Mouse (Mus musculus): Measurements from ENCODE around the gene H3f3a.
A peak's percentile ranks its signal among the peaks of the same experiment; 100 is the strongest.

Gene H3f3a

DNA sequence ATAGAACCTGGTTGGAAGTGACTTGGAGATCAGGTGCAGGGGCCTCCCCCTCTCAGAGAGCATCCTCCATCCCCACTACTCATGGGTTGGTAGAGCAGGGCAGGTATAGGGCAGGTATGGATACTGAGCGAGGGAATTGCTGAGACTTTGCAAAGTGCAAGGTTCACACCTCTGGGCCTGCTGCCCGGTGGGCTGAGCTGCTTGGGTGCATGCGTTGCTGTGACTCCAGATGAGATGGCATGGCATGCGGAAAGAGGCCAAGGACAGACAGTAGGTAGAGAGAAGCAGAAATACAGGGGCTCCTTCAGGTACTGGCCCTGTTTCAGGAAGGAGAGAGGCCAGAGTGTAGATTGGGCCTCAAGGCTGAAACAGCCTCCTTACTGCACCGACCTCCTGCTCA, 32.5 kb downstream of the H3f3a start:
- no peak for DNase-seq

DNA sequence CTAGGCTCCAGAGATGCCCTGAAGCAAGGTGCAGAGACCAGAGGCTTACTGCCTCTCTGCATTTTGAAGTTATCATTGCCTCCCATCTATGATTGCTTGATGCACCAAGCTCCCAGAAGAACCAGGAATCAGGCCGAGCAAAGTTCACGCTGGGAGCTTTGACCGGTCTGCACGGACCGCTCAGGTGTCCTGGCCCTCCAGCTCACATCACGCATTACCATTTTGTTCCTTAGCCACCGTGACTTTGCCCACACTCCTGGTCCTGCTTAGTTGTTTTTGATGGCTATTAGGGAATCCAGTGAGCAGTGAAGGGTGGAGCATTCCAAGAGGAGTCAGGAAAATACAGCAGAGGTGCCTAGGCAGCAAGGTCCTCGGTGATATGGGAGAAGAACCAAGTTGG, 33.5 kb downstream of the H3f3a start:
- no peak for DNase-seq

DNA sequence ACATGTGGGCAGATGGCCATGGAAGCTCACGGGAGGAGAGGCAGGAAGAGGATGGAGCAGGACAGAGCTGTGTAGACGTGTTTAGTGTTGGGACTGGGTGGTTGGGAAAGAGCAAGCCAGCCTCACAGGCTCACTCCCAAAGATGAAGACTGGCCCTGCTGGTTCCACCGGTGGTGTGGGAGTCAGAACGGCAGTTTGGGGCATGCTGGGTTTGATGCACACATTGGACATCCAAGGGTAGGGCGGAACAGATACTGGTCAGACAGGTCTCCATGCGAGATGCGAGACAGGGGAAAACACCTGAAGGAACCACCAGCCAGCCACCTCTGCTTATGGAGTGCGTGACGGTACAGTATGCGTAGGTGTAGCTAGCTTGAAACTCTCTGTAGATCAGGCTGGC, 34.8 kb downstream of the H3f3a start:
- DNase-seq, result no peak

DNA sequence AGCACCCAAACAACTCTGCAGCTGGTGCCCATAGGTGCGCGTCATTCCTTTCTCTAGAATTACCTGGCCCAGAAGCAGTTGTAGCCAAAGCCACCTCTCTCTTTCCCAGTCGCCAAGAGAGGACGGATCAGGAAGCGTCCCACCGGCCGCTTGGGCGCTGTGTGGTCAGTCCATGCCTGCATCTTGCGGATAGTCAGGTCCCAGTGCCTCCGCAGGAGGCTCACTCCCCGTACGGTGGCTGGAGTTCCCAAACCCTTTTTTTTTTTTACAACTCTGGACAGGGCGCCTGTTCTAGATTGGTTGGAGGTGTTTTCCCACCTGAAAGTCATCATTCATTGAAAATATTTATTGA, 35.4 kb downstream of the H3f3a start:
- no peak for DNase-seq

DNA sequence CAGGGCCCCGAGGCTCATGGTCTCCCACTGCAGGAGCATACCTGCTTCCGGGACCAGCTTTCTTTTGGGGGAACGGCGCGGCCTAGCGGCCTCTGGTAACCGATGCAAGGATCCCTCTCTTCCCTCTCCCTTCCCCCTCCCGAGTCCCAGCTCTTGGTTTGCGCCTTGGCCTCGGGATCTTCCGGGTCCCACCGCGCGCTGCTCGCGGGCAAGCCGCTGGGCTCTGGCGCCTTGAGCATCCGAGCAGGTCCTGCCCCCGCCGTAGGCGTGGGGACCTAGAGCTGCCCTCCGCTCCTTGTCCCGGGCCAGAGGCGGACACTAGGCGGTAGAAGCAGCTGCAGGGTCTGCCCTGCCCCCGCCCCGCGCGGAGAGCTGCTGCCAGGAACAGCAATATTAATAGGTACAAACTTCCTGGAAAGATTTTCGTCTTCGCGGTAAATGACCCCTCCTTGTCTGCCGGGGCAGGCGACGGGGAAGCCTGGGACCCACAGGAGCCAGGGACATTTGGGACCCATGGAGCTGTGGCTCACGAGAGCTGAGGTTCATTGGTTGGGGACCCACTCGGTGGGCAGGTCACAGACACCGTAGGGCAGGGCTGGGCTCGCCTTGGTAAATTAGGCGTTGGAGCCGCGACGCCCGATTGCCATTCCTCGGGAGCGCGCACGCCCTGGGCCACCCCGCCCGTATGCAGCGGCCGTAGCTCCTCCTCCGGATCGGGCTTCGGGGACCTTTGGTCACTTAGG, 35.9 kb downstream of the H3f3a start:
- DNase-seq, result peak; percentile 85

DNA sequence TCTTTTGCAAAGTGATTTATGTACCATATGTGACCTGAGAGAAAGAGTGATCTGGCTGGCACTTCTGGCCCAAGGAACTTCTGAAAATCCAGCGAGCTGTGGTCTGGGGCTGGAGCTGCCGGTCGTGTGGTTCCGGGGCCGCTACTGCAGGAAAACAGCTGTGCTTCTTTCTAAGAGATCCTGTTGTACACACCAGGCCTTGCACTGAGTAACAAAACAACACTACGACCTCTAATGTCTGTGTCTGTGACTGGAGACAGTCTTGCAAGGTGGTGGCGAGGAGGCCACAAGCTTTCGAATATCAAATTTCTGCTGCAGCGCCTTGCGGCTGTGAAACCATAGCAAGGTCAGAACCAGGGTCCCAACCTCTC, 36.5 kb downstream of the H3f3a start:
- no peak for DNase-seq

DNA sequence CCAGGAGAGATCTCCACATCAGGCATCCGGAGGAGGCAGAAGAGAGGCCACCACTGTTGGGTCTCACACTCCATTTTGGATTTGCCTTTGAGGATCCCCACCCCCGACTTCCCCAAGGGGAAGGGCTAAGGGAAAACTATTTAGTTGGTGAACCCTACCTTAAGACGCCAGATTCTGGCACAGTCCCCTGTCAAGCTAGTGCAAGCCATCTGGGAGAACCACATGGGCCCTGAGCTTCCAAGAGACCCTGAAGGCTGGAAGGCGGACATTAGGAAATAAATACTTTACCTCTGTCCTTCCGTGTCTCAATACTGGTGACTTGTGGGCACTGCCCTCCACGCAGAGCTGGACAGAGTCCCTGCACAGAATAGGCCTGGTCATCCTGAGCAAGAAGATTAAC, 37.2 kb downstream of the H3f3a start:
- no peak for DNase-seq

DNA sequence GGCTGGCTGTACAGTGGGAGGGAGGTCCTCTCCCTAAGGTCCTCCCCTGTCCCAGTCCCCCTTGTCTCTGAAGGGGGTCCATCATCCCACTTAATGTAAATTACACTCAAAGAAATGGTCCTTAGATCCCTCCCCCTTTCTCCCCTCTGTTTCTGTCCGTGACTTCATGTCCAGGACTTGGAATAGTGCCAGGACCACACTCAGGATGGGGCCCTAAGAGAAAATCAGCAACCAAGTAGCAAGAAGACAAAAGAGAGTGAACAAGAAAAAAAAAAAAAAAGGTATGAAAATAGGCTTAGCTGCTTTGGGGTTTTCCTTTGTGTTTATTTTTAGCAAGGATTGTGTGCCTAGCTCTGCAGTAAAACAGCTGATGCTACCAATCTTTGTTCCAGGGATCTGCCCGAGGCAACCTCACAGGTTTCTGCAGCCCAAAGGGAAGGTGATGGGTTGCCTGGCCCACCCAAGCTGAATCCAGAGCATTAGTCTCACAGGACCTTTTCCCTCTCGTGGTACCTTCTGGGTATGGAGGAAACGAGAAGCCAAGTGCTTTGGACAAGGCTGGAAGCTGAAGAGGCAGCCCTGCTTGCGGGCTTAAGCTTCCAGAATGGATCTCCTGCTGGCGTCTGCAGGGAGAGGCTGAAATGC, 37.8 kb downstream of the H3f3a start:
- no peak for DNase-seq

DNA sequence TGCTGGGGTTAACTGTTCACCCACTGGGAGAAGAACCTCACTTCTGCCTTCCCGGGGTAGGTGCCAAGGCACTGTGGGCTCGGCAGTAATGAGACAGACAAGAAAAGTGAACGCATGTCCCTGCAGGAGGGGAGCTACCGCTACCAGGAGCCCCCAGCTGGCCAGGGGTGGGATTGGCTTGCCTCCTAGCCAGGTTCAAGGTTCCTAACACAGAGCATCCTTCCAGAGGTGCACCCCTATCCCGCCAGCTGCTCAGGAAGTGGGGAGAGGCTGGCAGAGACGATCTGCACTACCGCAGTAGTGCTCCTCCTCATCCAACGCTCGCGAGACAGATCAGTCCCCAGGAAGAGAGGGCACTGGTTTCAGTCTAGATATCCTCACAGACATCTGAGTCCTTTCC, 38.4 kb downstream of the H3f3a start:
- no peak for DNase-seq

DNA sequence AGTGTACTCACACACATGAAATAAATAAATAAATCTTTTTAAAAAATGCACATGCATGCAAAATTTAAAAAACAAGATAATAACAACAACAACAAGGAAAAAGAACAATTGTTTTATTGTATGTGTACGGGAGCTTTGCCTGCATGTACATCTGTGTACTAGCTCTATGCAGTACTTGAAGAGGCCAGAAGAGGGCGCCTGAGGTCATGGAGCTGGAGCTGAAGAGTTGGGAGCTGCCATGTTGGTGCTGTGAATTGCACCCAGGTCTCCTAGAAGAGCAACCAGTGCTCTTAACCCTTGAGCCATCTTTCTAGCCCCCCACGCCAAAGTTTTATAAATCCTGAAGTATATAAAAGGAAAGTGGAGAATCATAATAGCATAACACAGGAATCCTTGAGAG, 39.1 kb downstream of the H3f3a start:
- DNase-seq, result peak; percentile 71

DNA sequence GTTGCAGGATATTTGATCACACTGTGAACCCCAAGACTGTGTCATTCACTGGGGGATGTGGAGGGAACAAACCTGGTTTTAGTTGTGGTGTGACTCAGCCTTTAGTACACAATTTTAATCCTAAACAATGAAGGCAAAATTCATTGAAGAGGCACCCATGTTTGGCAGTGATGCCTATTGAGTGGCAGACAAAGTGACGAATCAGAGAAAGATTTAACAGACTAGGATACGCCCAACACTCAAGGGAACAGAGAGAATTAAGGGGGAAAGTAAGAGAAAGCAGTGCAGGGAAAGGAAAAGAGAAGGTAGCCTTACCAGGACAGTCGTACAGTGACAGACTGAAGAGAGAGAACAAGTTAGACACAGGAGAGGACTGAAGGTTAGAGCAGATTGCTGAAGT, 41.5 kb downstream of the H3f3a start:
- no peak for DNase-seq

DNA sequence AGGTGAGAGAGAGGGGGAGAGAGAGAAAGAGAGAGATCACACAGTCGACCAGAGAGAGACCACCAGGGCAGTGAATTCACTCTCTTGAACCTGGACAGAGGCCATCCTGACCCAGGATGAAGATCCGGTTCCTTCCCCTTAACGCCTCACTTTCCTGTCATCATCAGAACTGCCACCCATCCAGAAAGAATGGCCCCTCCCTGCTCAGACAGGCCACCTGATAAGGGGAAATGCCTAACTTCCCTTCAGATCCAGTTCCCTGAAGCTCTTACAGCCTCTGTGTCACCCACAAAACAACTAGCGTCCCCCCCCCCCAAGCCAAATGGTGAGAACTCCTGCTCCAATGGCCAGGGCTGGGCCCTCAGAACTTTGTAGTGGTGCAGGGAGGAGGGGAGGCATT, 42.0 kb downstream of the H3f3a start:
- no peak for DNase-seq

DNA sequence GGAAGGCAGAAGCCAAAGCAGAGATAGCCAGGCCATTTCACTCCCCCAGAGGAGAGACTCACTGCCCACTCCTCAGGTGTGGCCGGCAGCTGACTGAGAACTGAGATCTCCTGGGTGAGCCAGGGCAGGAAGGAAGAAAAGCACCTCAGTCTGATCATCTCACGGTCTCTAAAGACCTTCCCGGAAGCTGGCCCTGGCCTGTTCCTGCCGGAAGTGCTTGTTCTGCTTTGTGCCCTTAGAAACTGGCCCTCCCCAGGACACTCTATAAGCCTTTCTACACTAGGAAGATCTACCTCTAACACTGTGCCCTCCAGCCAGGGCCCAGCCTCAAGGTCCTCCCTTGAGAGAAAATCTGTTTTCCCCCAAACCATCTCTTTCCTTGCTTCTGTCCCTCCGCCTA, 42.4 kb downstream of the H3f3a start:
- DNase-seq, result no peak

DNA sequence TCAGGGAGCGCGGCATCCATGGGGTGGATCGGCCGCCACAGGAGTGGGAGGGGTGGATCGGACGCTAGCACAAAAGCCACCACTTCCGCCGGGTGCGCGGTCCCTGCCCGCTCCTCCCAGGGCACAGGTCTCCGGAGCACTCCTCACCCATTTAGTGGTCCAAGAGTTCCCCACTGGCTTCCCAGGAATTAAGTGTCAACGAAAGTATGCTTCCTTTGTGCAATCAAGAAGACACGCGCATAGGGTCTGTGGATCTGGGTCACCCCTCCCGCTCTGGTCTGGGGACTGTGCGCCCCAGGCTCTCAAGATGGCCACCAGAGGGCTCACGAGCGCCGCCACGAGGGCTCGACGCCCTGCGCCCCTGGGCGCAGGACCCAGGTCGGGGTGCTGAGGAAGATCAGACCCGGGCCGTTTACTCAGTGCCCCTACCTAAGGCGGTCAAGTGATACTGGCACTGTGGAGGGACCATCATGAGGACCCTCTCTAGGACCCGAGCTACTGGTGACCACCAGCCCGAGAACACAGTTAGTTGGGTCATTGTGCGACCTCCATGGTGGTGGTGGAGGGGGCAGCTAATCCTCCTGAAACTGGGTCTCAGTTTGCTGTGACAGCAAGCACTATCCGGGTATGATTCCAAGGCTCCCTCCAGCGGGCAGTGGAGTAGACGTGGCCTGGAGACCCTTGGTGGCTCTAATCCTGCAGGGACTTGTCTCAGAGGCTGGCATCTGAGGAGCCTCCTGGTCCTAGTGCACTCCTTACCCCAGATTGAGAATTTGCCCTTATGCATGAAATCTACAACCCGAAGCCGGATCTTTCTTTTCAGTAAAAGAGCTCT, 45.2 kb downstream of the H3f3a start:
- peak; percentile 75 for DNase-seq

DNA sequence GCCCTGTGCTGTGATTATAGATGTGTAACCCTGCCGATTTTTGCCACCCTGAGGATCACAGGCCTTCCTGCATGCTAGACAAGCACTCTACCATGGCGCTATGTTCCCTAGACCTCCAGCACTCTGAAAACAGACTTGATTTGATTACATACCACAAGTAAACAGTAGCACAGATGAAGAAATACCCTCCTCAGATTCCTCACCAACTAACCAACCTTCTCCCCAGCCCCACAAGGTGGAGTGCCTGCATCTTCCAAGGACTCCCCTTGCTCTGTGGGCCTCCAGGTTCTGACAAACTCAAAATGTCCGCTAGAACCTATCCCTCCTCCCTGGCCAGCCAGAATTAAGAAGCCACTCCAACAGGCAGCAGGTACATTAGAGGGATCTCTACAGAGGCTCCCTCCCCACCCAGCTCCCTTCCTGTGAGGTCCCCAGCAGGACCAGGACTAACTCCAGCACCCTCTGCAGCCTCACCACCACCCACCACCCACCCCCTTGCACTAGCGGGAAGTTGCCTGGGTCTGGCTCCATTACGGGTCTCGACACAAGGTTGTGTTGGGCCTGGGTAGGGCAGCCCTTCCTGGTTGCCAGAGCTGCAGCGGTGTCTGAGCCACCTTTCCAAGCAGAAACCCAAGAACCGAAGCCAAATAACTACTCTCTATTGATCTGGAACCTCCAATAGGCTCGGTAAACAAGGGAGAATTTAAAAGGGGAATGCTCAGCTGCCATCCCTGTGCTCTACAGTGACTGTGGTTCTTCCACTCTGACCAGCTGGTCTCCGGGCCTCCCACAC, 46.0 kb downstream of the H3f3a start:
- DNase-seq, result no peak

DNA sequence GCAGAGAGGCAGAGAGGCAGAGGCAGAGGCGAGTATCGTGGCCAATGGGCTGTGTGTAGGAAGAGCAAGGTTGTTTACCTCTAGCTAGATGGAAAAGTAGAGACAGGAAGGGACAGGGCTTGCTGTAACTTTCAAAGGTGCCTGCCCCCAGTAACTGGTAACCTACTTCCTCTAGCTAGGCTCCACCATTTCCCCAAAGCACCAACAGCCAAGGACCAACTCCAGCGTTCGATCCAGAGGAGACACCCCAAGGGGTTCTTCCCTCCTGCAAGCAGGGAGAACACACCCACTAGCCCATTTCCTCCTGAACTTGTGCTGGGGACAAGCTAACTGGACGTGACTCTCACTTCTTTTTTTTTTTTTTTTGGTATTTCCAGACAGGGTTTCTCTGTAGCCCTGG, 47.2 kb downstream of the H3f3a start:
- no peak for DNase-seq

DNA sequence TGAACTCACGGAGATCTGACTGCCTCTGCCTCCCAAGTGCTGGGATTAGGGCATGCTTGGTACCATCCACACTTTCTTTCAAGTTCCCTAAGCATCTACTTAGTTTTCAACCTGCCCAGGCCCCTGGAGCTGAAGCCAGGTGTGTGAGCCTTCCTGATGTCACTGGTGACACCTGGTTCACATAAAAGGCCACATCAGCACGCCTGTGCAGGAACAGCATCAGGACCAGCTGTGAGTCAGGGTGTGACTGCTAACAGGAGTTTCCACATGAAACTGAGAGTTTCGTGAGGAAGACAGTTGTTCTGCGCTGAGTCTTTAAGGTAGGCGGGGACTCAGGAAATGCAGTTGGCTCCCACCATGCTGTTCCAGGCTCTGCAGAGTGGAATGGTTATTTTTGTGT, 48.4 kb downstream of the H3f3a start:
- no peak for DNase-seq

DNA sequence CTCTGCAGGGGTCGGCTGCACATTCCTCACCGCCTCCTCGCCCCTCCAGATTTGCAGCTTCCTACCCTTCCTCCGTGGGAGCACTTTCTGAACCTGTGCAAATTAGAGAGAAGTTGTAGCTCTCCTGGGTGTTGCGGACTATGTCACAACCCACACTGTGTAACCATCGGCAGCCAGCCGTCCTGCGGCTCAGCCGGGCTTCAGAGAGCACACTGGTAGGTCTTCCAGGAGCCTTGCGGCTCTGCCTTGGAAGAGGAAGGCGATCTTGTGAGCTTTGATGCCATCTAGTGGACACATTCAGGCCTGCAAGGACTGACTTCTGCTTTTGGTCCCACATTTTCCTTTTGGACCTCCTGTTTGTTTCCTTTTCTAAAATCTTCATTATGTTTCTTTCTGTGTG, 49.9 kb downstream of the H3f3a start:
- DNase-seq, result peak; percentile 80

DNA sequence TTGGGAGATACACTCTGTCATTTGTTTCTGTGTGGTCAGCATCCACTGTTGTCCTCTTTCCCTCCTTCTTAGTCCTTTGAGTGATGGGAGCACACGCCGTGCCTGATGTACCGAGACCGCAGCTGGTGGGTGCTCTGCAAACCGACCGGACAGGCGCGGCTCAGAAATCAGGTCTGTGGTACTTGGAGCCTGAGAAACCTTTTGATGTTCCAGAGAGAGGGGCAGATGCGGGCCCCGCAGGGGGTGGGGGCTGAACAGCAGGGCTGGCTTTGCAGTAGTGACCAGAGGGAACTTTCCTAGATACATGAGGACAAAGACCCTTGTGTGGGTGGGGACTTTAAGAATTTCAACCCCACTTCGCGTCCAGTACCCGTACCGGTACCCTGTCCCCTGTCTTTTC, 50.4 kb downstream of the H3f3a start:
- no peak for DNase-seq

DNA sequence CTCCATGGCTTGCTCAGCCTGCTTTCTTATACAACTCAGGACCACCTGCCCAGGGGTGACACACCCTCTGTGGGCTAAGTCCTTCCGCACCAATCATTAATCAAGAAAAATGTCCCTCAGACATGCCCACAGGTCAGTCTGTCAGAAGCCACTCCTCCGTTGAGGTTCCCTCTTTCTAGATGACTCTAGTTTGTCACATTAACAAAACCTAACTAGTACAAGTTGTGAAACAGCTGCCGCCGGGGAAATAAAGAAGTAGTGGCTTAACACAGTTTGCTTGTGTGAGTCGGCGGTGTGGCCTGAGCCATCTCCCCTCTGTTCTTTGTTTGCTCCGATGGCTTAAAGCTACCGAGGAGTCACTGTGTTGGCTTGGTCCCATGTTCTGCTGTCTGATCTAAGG, 51.1 kb downstream of the H3f3a start:
- no peak for DNase-seq

DNA sequence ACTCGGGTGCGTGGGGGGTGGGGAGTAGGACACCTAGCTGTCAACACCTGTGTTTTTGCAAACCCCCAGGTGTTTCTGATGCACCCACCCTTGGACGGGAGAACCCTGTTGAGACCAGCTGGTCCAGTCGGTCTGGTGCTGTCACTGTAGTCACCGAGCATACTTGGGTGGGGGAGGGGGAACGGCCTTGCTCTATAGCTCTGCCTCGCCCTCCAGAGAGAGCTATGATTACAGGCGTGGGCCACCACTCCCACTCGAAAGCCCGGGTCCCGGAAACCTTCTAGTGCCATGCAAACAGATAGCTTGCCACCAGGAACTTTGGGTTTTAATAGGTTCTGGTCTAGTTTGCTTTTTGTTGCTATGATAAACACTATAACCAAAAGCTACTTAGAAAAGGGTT, 51.6 kb downstream of the H3f3a start:
- no peak for DNase-seq

DNA sequence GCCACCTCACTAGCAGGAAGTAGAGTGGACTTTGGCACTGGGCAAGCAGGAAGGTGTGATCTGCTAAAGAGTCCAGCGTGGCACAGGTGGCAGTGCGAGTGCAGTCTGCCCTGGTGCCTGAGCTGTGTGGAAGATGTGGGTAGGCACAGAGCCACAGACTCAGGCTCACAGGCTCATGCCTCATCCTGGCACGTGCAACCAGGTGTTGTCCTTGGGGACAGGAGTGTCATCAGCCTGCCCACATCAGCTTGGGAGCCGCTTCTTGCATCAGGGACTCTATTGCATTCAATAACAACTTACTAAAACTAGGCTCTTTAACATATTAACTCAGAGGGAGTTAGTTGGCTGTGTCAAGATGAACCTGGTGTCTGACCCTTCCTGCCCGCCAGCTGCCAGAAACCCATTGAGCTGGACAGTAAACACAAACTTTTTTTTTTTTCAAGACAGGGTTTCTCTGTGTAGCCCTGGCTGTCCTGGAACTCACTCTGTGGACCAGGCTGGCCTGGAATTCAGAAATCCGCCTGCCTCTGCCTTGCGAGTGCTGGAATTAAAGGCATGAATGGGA, 55.7 kb downstream of the H3f3a start:
- no peak for DNase-seq
